Mouse (Mus musculus): ENCODE data around the gene Mdm4. TPM values are rescaled to one million over a fixed set of nuclear protein-coding genes. Genes with fewer than 3 reads are reported as not detected.

Mdm4 gene
- polyA plus RNA-seq (2014; fragmentation: Nextera tagmentation; extraction: Ambion mirVana) = 36.5 TPM in 2 replicates

DNA sequence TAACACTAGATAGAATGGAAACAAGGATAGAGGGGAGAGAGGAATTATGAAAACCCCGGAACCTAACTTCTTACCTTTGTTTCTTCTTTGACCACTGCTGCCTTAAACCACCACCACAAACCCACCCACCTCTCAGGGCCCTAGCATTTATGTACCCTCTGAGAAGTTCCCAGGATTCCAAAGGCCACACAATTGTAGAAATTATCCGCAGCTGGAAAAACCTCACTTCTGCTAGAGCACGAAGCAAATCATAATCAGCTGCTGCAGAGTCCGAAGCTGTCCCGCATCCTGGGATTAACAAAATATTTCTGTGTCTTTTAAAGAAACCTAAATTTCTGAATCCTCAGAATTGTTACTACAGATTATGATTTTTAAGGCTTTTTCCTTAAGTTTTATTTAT lies at the start of gene Mdm4:
TSS of gene Mdm4 (minus strand) at position 101 of the 400 bp plus-strand sequence.
- Histone ChIP-seq H3K36me3 (ENCODE audit: control insufficient read depth, insufficient read depth, low read length) (no peaks in the 10 kb centered on the region), H3K9me3 (ENCODE audit: control insufficient read depth, low read length) (no peaks in the 10 kb centered on the region), H3K9ac (ENCODE audit: low read length) (no peak within 1 kb of the TSS), H3K4me2 (no peak within 1 kb of the TSS), H3K4me3 (ENCODE audit: low read depth, low read length) (no peak within 1 kb of the TSS), H3K27ac (ENCODE audit: low read depth, low read length) (no peak within 1 kb of the TSS), H3K4me1 (ENCODE audit: control insufficient read depth, insufficient read depth, low read length) (peaks cover 5% of the 10 kb centered on the region; the same call in 1 of the 2 replicates), H3K27me3 (ENCODE audit: control insufficient read depth, insufficient read depth, low read length) (no peaks in the 10 kb centered on the region)
- WGBS = 96% methylated on average over 5 of the region's 5 CpGs
- ATAC-seq (ENCODE audit: low FRiP score) (no peak), DNase-seq (ENCODE audit: low spot score, missing footprints) (no peak)

DNA sequence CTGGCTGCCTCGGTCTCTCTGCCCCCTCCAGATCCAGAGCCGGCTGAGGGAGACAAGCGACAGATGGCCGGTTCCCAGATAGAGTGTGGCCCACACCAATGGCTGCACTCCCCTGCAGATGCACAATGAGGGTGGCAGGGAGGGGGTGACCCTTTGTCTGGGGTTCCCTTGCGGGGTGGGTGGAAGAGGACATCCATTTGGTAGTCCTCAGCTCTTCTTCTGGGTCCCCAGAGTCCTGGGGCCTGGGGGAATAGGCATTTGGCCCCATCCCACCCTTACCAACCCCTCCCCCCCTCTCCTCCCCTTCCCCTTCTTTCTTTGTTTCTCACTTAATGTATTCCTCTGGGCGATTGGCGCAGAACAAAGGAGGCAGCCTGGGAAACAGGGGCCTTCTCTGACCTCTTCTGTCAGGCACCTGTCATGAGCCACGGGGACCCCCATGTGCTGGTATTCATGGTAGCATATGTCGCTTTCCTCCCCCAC lies 49.8 kb upstream of the Mdm4 start:
- no peaks in the 10 kb centered on the region for H3K27me3 ChIP-seq (ENCODE audit: control insufficient read depth, insufficient read depth, low read length)
- peak overlapping the region; percentile 43 for H3K9ac ChIP-seq (ENCODE audit: low read length)
- peak; percentile 91 for ATAC-seq (ENCODE audit: low FRiP score)
- peak overlapping the region; percentile 99 for H3K27ac ChIP-seq (ENCODE audit: low read depth, low read length)
- peak; percentile 97 for DNase-seq (ENCODE audit: low spot score, missing footprints)
- no peak overlapping the region for H3K4me3 ChIP-seq (ENCODE audit: low read depth, low read length)
- peaks cover 40% of the 10 kb centered on the region for H3K4me1 ChIP-seq (ENCODE audit: control insufficient read depth, insufficient read depth, low read length)
- H3K36me3 ChIP-seq (ENCODE audit: control insufficient read depth, insufficient read depth, low read length) = peaks cover 31% of the 10 kb centered on the region
- H3K9me3 ChIP-seq (ENCODE audit: control insufficient read depth, low read length) = no peaks in the 10 kb centered on the region
- H3K4me2 ChIP-seq = peak overlapping the region; percentile 20
- whole genome bisulfite sequencing = 7% methylated on average over 9 of the region's 9 CpGs

DNA sequence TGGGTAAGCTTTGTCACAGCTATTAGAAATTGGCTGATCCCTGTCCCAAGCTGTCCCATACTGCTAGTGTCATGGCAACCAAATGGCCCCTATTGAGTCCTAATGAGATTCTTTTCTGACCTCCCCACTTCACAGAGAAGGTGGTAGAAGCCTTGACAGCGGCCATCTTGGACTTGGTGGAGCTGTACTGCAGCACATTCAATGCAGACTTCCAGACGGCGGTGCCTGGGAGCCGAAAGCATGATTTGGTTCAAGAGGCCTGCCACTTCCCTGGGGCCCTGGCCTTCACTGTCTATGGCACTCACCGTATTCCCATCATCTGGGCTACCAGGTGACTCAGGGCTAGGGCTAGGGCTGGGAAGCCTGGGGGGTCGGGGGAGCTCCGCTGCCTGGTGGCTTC lies 49.1 kb upstream of the Mdm4 start:
- Histone ChIP-seq H3K4me3 (ENCODE audit: low read depth, low read length) (no peak overlapping the region), H3K27me3 (ENCODE audit: control insufficient read depth, insufficient read depth, low read length) (no peaks in the 10 kb centered on the region), H3K9me3 (ENCODE audit: control insufficient read depth, low read length) (no peaks in the 10 kb centered on the region), H3K4me1 (ENCODE audit: control insufficient read depth, insufficient read depth, low read length) (peaks cover 40% of the 10 kb centered on the region), H3K4me2 (peak overlapping the region; percentile 20; the same call in 1 of the 2 replicates), H3K9ac (ENCODE audit: low read length) (peak overlapping the region; percentile 43), H3K36me3 (ENCODE audit: control insufficient read depth, insufficient read depth, low read length) (peaks cover 32% of the 10 kb centered on the region), H3K27ac (ENCODE audit: low read depth, low read length) (peak overlapping the region; percentile 99)
- DNase-seq (ENCODE audit: low spot score, missing footprints) (peak; percentile 96), ATAC-seq (ENCODE audit: low FRiP score) (peak; percentile 67)
- whole genome bisulfite sequencing = 37% methylated on average over 7 of the region's 7 CpGs

DNA sequence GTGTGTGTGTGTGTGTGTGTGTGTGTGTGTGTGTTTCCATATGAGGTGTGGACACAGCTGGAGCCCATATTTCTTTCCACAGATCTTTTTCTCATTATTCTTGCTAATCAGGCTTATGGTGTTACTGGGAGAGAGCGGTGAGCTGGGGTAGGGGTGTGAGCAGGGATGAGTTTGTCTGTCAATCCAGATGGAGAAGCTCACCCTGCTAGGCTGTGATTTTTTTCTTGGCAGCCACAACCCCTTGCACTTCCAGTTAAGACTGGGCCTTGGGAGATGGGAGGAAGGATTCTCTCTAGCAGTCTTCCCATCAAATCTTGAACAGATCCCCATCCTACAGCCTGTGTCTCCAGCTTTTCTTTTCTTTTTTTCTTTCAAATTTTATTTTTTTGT lies 48.0 kb upstream of the Mdm4 start:
- Histone ChIP-seq H3K4me1 (ENCODE audit: control insufficient read depth, insufficient read depth, low read length) (peaks cover 40% of the 10 kb centered on the region), H3K4me2 (no peak overlapping the region), H3K9ac (ENCODE audit: low read length) (no peak overlapping the region), H3K4me3 (ENCODE audit: low read depth, low read length) (no peak overlapping the region), H3K36me3 (ENCODE audit: control insufficient read depth, insufficient read depth, low read length) (peaks cover 30% of the 10 kb centered on the region), H3K9me3 (ENCODE audit: control insufficient read depth, low read length) (no peaks in the 10 kb centered on the region), H3K27ac (ENCODE audit: low read depth, low read length) (peak overlapping the region; percentile 99), H3K27me3 (ENCODE audit: control insufficient read depth, insufficient read depth, low read length) (no peaks in the 10 kb centered on the region)
- 60% methylated on average over 1 of the region's 1 CpGs for WGBS
- ATAC-seq (ENCODE audit: low FRiP score) (no peak), DNase-seq (ENCODE audit: low spot score, missing footprints) (no peak)

DNA sequence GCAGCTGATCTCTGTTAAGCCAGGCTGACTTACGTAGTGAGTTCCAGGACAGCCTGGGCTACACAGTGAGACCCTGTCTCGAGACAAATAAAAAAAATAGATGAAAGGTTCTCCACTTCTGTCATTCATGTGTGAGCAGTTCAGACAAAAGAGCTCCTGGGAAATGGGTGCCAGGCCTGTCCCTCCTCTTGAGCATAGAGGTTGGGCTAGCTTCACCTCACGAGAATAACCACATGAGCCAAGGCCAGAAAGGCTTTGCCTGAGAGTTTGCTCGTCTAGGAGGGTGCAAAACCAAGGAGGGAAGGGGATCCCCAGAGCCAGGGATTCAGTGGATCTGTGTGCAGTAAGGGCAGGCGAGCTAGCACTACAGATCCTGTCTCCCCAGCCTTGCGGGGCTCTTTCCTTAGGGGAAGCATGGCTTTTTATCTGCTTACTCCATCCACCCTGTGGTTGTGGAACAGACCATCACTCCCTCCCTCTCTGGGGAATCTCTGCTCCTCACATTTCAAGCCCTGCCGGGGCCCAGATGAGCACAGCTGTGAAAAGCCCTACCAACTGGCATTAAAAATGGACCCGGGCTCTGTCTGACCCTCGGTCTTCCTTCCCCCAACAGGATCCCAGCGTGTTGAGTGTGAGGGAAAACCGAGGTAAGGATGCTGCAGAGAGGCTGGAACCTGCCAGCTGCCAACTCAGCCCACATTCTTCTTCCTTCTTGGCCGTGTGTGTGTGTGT lies 47.4 kb upstream of the Mdm4 start:
- H3K27ac ChIP-seq (ENCODE audit: low read depth, low read length) = peak overlapping the region; percentile 99
- H3K4me2 ChIP-seq = no peak overlapping the region
- ATAC-seq (ENCODE audit: low FRiP score) (no peak), DNase-seq (ENCODE audit: low spot score, missing footprints) (no peak)
- H3K9me3 ChIP-seq (ENCODE audit: control insufficient read depth, low read length) = no peaks in the 10 kb centered on the region
- 0 out of 2 replicates have a peak overlapping the region, but pooled peaks have one; percentile 12 for H3K9ac ChIP-seq (ENCODE audit: low read length)
- H3K4me1 ChIP-seq (ENCODE audit: control insufficient read depth, insufficient read depth, low read length) = peaks cover 40% of the 10 kb centered on the region
- H3K36me3 ChIP-seq (ENCODE audit: control insufficient read depth, insufficient read depth, low read length) = peaks cover 30% of the 10 kb centered on the region
- no peaks in the 10 kb centered on the region for H3K27me3 ChIP-seq (ENCODE audit: control insufficient read depth, insufficient read depth, low read length)
- no peak overlapping the region for H3K4me3 ChIP-seq (ENCODE audit: low read depth, low read length)
- 50% methylated on average over 12 of the region's 12 CpGs for WGBS

DNA sequence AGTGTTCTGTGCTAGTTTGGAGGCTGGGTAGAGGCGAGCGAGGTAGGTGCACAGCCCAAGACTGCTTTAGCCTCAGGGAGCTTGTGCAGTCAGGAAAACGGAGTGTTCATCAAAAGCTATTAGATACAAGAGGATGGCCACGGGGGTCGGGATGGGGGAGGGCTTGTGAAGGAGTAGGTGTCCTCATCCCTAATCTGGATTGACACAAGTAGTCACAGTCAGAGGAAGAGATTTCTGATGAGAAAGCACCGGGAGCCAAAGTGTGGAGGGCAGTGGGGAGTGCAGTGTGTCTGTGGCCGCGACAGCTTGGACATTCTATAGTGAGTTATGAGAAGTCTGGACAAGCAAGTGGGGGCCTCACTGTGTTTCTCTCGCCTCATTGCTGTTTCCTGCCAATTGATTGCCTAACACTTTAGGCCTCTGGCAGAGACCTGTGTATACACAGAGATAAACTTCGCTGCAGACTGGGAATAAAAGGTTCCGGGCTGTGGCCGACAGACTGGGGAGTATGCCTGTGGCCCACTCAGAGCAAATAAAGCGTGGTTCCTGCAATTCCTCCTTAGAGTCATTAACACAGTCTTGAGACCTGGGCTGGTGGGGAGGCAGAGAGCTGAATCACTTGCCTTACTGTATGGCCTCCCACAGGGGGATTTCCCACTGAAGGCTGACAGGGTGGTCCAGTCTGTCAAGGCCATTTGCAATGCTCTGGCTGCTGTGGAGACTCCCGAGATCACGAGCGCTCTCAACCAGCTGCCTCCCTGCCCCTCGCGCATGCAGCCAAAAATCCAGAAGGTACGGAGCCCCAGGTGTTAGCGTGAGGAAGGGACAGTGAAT lies 46.5 kb upstream of the Mdm4 start:
- peaks cover 40% of the 10 kb centered on the region for H3K4me1 ChIP-seq (ENCODE audit: control insufficient read depth, insufficient read depth, low read length)
- DNase-seq (ENCODE audit: low spot score, missing footprints) = no peak
- H3K9me3 ChIP-seq (ENCODE audit: control insufficient read depth, low read length) = no peaks in the 10 kb centered on the region
- H3K4me2 ChIP-seq = no peak overlapping the region
- no peaks in the 10 kb centered on the region for H3K27me3 ChIP-seq (ENCODE audit: control insufficient read depth, insufficient read depth, low read length)
- 57% methylated on average over 20 of the region's 20 CpGs for WGBS
- H3K36me3 ChIP-seq (ENCODE audit: control insufficient read depth, insufficient read depth, low read length) = peaks cover 27% of the 10 kb centered on the region
- H3K4me3 ChIP-seq (ENCODE audit: low read depth, low read length) = no peak overlapping the region
- ATAC-seq (ENCODE audit: low FRiP score) = no peak
- H3K27ac ChIP-seq (ENCODE audit: low read depth, low read length) = peak overlapping the region; percentile 32
- no peak overlapping the region for H3K9ac ChIP-seq (ENCODE audit: low read length)

DNA sequence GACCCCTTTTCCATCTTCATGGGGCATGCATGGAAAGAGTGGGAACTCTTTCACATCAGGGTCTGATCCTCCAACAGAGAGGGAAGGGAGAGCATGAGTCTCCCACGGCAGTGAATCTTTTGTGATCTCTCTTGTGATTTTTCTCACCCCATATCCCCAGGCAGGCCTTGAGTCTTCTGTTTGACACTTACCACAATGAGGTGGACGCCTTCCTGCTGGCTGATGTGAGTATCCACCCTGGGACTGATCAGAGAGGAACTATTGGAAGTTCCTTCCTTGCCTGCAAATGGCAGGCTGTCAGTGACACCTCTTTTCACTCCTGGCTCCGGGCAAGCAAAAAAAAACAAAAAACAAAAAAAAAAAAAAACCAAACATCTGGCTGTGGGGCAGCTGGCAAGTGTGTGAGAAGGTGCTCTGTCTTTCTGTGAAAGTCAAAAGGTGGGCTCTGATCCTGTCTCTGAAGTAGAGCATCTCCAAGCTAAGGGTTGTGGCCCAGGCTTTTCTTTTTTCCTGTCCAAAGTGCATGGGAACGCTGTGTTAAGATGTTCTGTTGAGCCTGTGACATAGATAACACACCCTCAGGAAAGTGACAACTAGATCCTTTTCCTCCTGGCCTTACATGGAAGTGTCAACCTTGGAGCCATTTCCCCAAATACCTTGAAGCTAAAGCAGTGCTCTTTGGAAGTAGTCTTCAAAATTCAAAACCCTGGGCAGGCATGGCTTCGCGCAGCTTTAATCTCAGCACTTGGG lies 45.5 kb upstream of the Mdm4 start:
- no peaks in the 10 kb centered on the region for H3K9me3 ChIP-seq (ENCODE audit: control insufficient read depth, low read length)
- H3K4me3 ChIP-seq (ENCODE audit: low read depth, low read length) = no peak overlapping the region
- H3K4me2 ChIP-seq = no peak overlapping the region
- no peak for ATAC-seq (ENCODE audit: low FRiP score)
- no peaks in the 10 kb centered on the region for H3K27me3 ChIP-seq (ENCODE audit: control insufficient read depth, insufficient read depth, low read length)
- no peak overlapping the region for H3K27ac ChIP-seq (ENCODE audit: low read depth, low read length)
- peaks cover 24% of the 10 kb centered on the region for H3K36me3 ChIP-seq (ENCODE audit: control insufficient read depth, insufficient read depth, low read length)
- peaks cover 32% of the 10 kb centered on the region for H3K4me1 ChIP-seq (ENCODE audit: control insufficient read depth, insufficient read depth, low read length)
- WGBS = 88% methylated on average over 6 of the region's 6 CpGs
- no peak overlapping the region for H3K9ac ChIP-seq (ENCODE audit: low read length)
- DNase-seq (ENCODE audit: low spot score, missing footprints) = no peak

DNA sequence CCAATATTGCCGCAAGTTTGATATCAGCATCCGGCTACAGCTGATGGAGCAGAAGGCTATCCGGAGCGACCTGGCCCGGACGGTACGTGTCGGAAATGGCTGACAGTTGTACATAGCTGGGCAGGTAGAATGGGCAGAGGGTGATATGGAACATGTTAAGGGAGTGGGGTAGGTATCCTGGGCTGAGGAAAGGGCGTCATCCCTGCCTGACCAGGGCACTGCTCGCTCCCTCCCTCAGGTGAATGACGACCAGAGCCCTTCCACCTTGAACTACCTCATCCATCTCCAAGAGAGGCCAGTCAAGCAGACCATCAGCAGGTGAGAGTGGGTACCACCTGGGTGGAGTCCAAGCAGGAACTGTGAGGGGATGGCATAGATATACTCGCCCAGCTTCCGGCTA lies 44.2 kb upstream of the Mdm4 start:
- WGBS = 93% methylated on average over 13 of the region's 13 CpGs
- no peaks in the 10 kb centered on the region for H3K27me3 ChIP-seq (ENCODE audit: control insufficient read depth, insufficient read depth, low read length)
- H3K36me3 ChIP-seq (ENCODE audit: control insufficient read depth, insufficient read depth, low read length) = peaks cover 24% of the 10 kb centered on the region
- H3K27ac ChIP-seq (ENCODE audit: low read depth, low read length) = no peak overlapping the region
- no peak overlapping the region for H3K4me3 ChIP-seq (ENCODE audit: low read depth, low read length)
- H3K4me2 ChIP-seq = no peak overlapping the region
- H3K9ac ChIP-seq (ENCODE audit: low read length) = no peak overlapping the region
- ATAC-seq (ENCODE audit: low FRiP score) (no peak), DNase-seq (ENCODE audit: low spot score, missing footprints) (no peak)
- H3K4me1 ChIP-seq (ENCODE audit: control insufficient read depth, insufficient read depth, low read length) = peaks cover 19% of the 10 kb centered on the region
- no peaks in the 10 kb centered on the region for H3K9me3 ChIP-seq (ENCODE audit: control insufficient read depth, low read length)
